In genomic region chr19:6453349-6453748, GRCm38 (mm10) we compare ENCODE assay signal across 8 mouse cellular contexts. TPM values are rescaled to one million over a fixed set of nuclear protein-coding genes. Genes with fewer than 3 reads are reported as not detected.
DNase-seq lines count a peak whose midpoint lies in the region; ATAC-seq lines count a peak whose summit lies in the region.

No protein-coding gene starts in this region.

- DNase-seq in cerebellum, adult 11 months = peak; percentile 72
- DNase-seq in frontal cortex, postnatal 36 days (ENCODE audit: low spot score in 2 of 2) = peak; percentile 57 to 76
- DNase-seq in layer of hippocampus, postnatal 14 days (ENCODE audit: low spot score in 2 of 2) = peak; percentile 84 to 90
- DNase-seq in right cerebral cortex, adult 2 months (ENCODE audit: low spot score in 2 of 2) = peak; percentile 56 to 73
- DNase-seq in c-Kit-positive CD71-positive TER-119-positive erythroid progenitor cells, embryonic 14.5 days (ENCODE audit: low spot score) = no peak
- no peak for DNase-seq in adrenal gland, postnatal 36 days
- no peak for DNase-seq in kidney, postnatal 4 days

- ATAC-seq in cerebellum, adult (ENCODE audit: insufficient number of reproducible peaks, low FRiP score, low TSS enrichment) = no peak

RNA-seq across cellular contexts. Expression of gene Nrxn2, which starts 34.8 kb away (rescaled TPM):
- 100 to 1,000 TPM; 549 to 577 TPM for total RNA-seq in layer of hippocampus, postnatal 14 days (2021)
- 1 to 10 TPM; 9.2 TPM for total RNA-seq in adrenal gland, postnatal 36 days (2021)

RNA-seq across cellular contexts. Expression of gene Rasgrp2, which starts 54.2 kb away (rescaled TPM):
- total RNA-seq in layer of hippocampus, postnatal 14 days (2021) = 10 to 100 TPM; 40.2 to 44.9 TPM
- 10 to 100 TPM; 28.7 to 34.4 TPM for total RNA-seq in adrenal gland, postnatal 36 days (2021)

Comparison
In these comparisons a context has a peak if more than half of its experiments do, and no peak if none do; other contexts are left out.
1. DNase-seq: peak in cerebellum, adult 11 months (single experiment), frontal cortex, postnatal 36 days (2 of 2), layer of hippocampus, postnatal 14 days (2 of 2) and right cerebral cortex, adult 2 months (2 of 2); none in c-Kit-positive CD71-positive TER-119-positive erythroid progenitor cells, embryonic 14.5 days (single experiment), adrenal gland, postnatal 36 days (0 of 2) and kidney, postnatal 4 days (0 of 2).
2. RNA of gene Nrxn2, which starts 34.8 kb away (total RNA-seq): 549 to 577 TPM in layer of hippocampus, postnatal 14 days; 9.2 TPM in adrenal gland, postnatal 36 days; every median in the first group is over 10 times any median in the second.